Mouse (Mus musculus): ENCODE data around the gene Sry.

Gene Sry

DNA sequence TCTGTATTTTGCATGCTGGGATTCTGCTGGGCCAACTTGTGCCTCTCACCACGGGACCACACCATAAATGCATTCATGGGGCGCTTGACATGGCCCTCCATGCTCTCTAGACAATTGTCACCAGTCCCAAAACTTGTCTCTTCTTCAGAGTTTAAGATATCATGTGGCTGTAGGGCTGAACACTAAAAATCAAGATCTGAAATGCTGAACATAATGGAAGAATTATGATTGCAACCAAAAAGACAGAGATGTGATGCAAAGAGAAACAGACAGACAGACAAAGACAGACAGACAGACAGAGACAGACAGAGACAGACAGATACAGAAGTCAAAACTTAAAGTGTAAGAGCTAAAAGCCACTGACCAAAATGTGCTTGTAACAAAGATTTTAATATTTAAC lies at the start of gene Sry:
Gene Sry (minus strand): TSS at position 101 of the 400 bp plus-strand sequence.
- in situ Hi-C loops (cut with MboI, MseI), result no loop called here

Measured in T-helper 2 cell (primary cell).